Mouse (Mus musculus): ENCODE results near the gene Pcif1.

Gene Pcif1

GRCm38 (mm10) chr2:164918325-164918724 lies 39.2 kb downstream of the Pcif1 start:
- no peak for DNase-seq (ENCODE audit: low spot score in 2 of 2)

GRCm38 (mm10) chr2:164921984-164922383 lies 42.9 kb downstream of the Pcif1 start:
- DNase-seq (ENCODE audit: low spot score in 2 of 2), result no peak

GRCm38 (mm10) chr2:164923291-164923690 lies 44.2 kb downstream of the Pcif1 start:
- DNase-seq (ENCODE audit: low spot score in 2 of 2), result no peak

- peak; percentile 90 to 96 for DNase-seq (ENCODE audit: low spot score in 2 of 2)
These were observed 45.2 kb downstream of the Pcif1 start for GRCm38 (mm10) chr2:164924100-164924857.

- no peak for DNase-seq (ENCODE audit: low spot score in 2 of 2)
These were observed 51.8 kb downstream of the Pcif1 start for GRCm38 (mm10) chr2:164930706-164931581.

GRCm38 (mm10) chr2:164933534-164933933 lies 54.4 kb downstream of the Pcif1 start:
- DNase-seq (ENCODE audit: low spot score in 2 of 2), result no peak

GRCm38 (mm10) chr2:164935991-164936390 lies 56.9 kb downstream of the Pcif1 start:
- DNase-seq (ENCODE audit: low spot score in 2 of 2), result no peak

GRCm38 (mm10) chr2:164938146-164939091 lies 59.3 kb downstream of the Pcif1 start:
- DNase-seq (ENCODE audit: low spot score in 2 of 2), result peak; percentile 69

GRCm38 (mm10) chr2:164939106-164939505 lies 60.0 kb downstream of the Pcif1 start:
- DNase-seq (ENCODE audit: low spot score in 2 of 2), result peak in 1 of 2 experiments; percentile 26

- DNase-seq (ENCODE audit: low spot score in 2 of 2), result no peak
These were observed 61.2 kb downstream of the Pcif1 start, which contains the start of gene Mmp9 for GRCm38 (mm10) chr2:164940140-164940830. Gene Mmp9, plus strand, starts transcription at chr2:164940780.

GRCm38 (mm10) chr2:164942692-164943290 lies 63.7 kb downstream of the Pcif1 start:
- DNase-seq (ENCODE audit: low spot score in 2 of 2), result no peak
